In the genomic region with DNA sequence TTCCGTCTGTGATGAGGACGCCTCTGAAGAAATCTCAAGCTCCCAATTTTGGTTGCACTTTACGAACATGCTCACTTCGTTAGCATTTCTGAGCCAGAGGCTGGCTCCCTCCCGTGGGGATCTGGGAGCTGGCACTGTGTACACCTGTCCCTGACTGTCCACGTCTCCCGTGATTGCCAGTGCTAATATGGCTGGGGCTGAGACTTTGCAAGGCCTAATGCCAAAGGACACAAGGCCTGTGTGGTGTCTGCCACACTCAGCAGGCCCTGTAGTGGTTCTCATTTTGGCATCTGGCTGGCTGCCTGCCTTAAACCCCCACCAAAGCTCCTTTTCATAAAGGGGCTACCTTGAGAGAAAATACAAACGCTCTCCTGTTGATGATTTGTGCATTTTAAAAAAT, we compare ENCODE assay signal across 24 mouse cellular contexts. TPM values are rescaled to one million over a fixed set of nuclear protein-coding genes. Genes with fewer than 3 reads are reported as not detected.
DNase-seq lines count a peak whose midpoint lies in the region; ATAC-seq and TF ChIP-seq lines count a peak whose summit lies in the region.
"Had no signal": no experiment of that assay in that cellular context is flagged by ENCODE, and none has a peak within 500 bp of the region (broad histone marks: within the 10 kb centered on the region; RNA-seq: fewer than 3 reads in every experiment).

No protein-coding gene starts in this region.

- H3K27me3 ChIP-seq in heart, embryonic 12.5 days (replicated peaks), result no peaks in the 10 kb centered on the region
- no peaks in the 10 kb centered on the region for H3K27me3 ChIP-seq in heart, postnatal 0 days (ENCODE audit: control insufficient read depth, insufficient read depth, low read length)
- no peaks in the 10 kb centered on the region for H3K27me3 ChIP-seq in heart, embryonic 10.5 days (ENCODE audit: insufficient read depth, poor library complexity, severe bottlenecking)
- H3K27me3 ChIP-seq in myocyte (ENCODE audit: control insufficient read depth, insufficient read depth, insufficient read length), result no peaks in the 10 kb centered on the region
- H3K27me3 ChIP-seq: forebrain, embryonic 13.5 days; hindbrain, embryonic 12.5 days; hindbrain, embryonic 15.5 days had no signal

- no peak overlapping the region for H3K4me2 ChIP-seq in heart, embryonic 12.5 days
- H3K4me2 ChIP-seq in heart, postnatal 0 days (ENCODE audit: low read depth, low read length), result no peak overlapping the region
- H3K4me2 ChIP-seq in myocyte (ENCODE audit: low read depth), result no peak overlapping the region
- H3K4me2 ChIP-seq: forebrain, embryonic 13.5 days; hindbrain, embryonic 12.5 days; hindbrain, embryonic 15.5 days had no signal

- H3K4me1 ChIP-seq in heart, embryonic 12.5 days (replicated peaks), result peaks cover 5% of the 10 kb centered on the region
- H3K4me1 ChIP-seq in heart, postnatal 0 days (ENCODE audit: control insufficient read depth, insufficient read depth), result peaks cover 10% of the 10 kb centered on the region
- peaks cover 9% of the 10 kb centered on the region; the same call in 1 of the 2 replicates for H3K4me1 ChIP-seq in heart, embryonic 10.5 days
- H3K4me1 ChIP-seq: forebrain, embryonic 13.5 days had no signal

- DNase-seq in adrenal gland, postnatal 10 days, result peak; percentile 45
- no peak for DNase-seq in adrenal gland, postnatal 36 days
- DNase-seq in heart, adult 11 months, result peak; percentile 91
- DNase-seq in heart, postnatal 0 days (ENCODE audit: low spot score), result no peak
- DNase-seq in heart, embryonic 10.5 days (ENCODE audit: low spot score), result no peak
- DNase-seq in ovary, adult 18-20 months (ENCODE audit: low spot score), result no peak
- DNase-seq: adrenal gland, adult 8-10 months; cerebellum, adult 11 months; cerebellum, adult 2 months; cerebellum, adult 9-11 months; cerebellum, postnatal 25 days; gastrocnemius, postnatal 14 days had no signal

- no peaks in the 10 kb centered on the region for H3K79me2 ChIP-seq in myocyte (ENCODE audit: control insufficient read depth, insufficient read depth)

- no peak overlapping the region for H3K9ac ChIP-seq in heart, embryonic 12.5 days
- no peak overlapping the region for H3K9ac ChIP-seq in heart, postnatal 0 days (replicated peaks; ENCODE audit: low read depth, low read length)
- H3K9ac ChIP-seq: forebrain, embryonic 13.5 days; hindbrain, embryonic 12.5 days; hindbrain, embryonic 15.5 days had no signal

- no peak for ATAC-seq in heart, embryonic 12.5 days (ENCODE audit: insufficient number of reproducible peaks, low FRiP score)
- ATAC-seq in heart, postnatal 0 days (ENCODE audit: insufficient read depth, low read depth), result 0 out of 2 replicates have a peak, but pooled peaks have one; percentile 37
- ATAC-seq: activated CD4-positive, CD25-positive, alpha-beta regulatory T cell, adult 4 months; forebrain, embryonic 13.5 days; forebrain, embryonic 16.5 days; intestine, postnatal 0 days had no signal

- H3ac ChIP-seq in myocyte (ENCODE audit: control insufficient read depth, insufficient read length), result no peak overlapping the region

- no peak overlapping the region for H3K27ac ChIP-seq in heart, embryonic 12.5 days (ENCODE audit: poor library complexity, severe bottlenecking)
- peak overlapping the region; percentile 28 for H3K27ac ChIP-seq in heart, postnatal 0 days (ENCODE audit: low read depth)
- H3K27ac ChIP-seq in heart, embryonic 10.5 days, result no peak overlapping the region
- H3K27ac ChIP-seq: forebrain, embryonic 10.5 days; forebrain, embryonic 13.5 days; hindbrain, embryonic 12.5 days; hindbrain, embryonic 15.5 days had no signal

- no peak for TF ChIP-seq CTCF in heart, postnatal 0 days (IDR thresholded peaks at IDR 0.05; ENCODE audit: low read depth)

- H3K4me3 ChIP-seq in heart, embryonic 12.5 days, result no peak overlapping the region
- H3K4me3 ChIP-seq in heart, postnatal 0 days (ENCODE audit: low read depth, low read length), result no peak overlapping the region
- no peak overlapping the region for H3K4me3 ChIP-seq in heart, embryonic 10.5 days
- no peak overlapping the region for H3K4me3 ChIP-seq in myocyte
- H3K4me3 ChIP-seq: forebrain, embryonic 10.5 days; forebrain, embryonic 13.5 days; hindbrain, embryonic 12.5 days; hindbrain, embryonic 15.5 days had no signal

- H3K36me3 ChIP-seq in heart, embryonic 12.5 days, result peaks cover 17% of the 10 kb centered on the region
- peaks cover 19% of the 10 kb centered on the region for H3K36me3 ChIP-seq in heart, postnatal 0 days (replicated peaks; ENCODE audit: control insufficient read depth, insufficient read depth, low read length)
- H3K36me3 ChIP-seq in heart, embryonic 10.5 days, result peaks cover 12% of the 10 kb centered on the region
- peaks cover 17% of the 10 kb centered on the region for H3K36me3 ChIP-seq in myocyte (ENCODE audit: control insufficient read depth, insufficient read depth)

- WGBS in heart, embryonic 12.5 days, result 86% methylated on average over 8 of the region's 8 CpGs
- 71% methylated on average over 8 of the region's 8 CpGs for WGBS in heart, postnatal 0 days
- 84% methylated on average over 8 of the region's 8 CpGs for WGBS in heart, embryonic 10.5 days

- TF ChIP-seq POLR2A in myocyte (IDR thresholded peaks at IDR 0.05; ENCODE audit: insufficient read length, low read depth), result no peak

- no peaks in the 10 kb centered on the region for H3K9me3 ChIP-seq in heart, embryonic 12.5 days (replicated peaks)
- H3K9me3 ChIP-seq in heart, postnatal 0 days (replicated peaks; ENCODE audit: control insufficient read depth, low read length), result no peaks in the 10 kb centered on the region
- no peaks in the 10 kb centered on the region for H3K9me3 ChIP-seq in heart, embryonic 10.5 days
- H3K9me3 ChIP-seq: forebrain, embryonic 10.5 days; forebrain, embryonic 13.5 days; hindbrain, embryonic 12.5 days; hindbrain, embryonic 15.5 days had no signal

- no peak for TF ChIP-seq EP300 in heart, postnatal 0 days (IDR thresholded peaks at IDR 0.05; ENCODE audit: low read depth)

TF ChIP-seq in myocyte, 11 proteins besides CTCF, POLR2A, EP300 and RAD21:
- TF ChIP-seq REST (IDR thresholded peaks at IDR 0.05; ENCODE audit: insufficient read depth, insufficient read length) (no peak), MYOG (IDR thresholded peaks at IDR 0.05; ENCODE audit: control insufficient read depth in 1 of 3, insufficient read depth in 1 of 3, insufficient read length in 2 of 3, low read depth in 2 of 3) (peak in 1 of 3 experiments; percentile 8), POLR2AphosphoS2 (IDR thresholded peaks at IDR 0.05; ENCODE audit: insufficient read length, low read depth) (no peak), TCF3 (IDR thresholded peaks at IDR 0.05; ENCODE audit: insufficient read length, low read depth) (no peak), MAX (IDR thresholded peaks at IDR 0.05; ENCODE audit: low read depth) (no peak), MYOD1 (IDR thresholded peaks at IDR 0.05; ENCODE audit: control insufficient read depth in 1 of 3, insufficient read length in 2 of 3, low read depth in 2 of 3) (peak in 2 of 3 experiments; percentile 39 to 51), SRF (IDR thresholded peaks at IDR 0.05; ENCODE audit: control insufficient read depth, insufficient read length, low read depth) (no peak), USF1 (IDR thresholded peaks at IDR 0.05; ENCODE audit: low read depth) (no peak), TCF12 (IDR thresholded peaks at IDR 0.05; ENCODE audit: insufficient read depth, poor library complexity, severe bottlenecking) (no peak), CEBPB (IDR thresholded peaks at IDR 0.05; ENCODE audit: insufficient read depth, poor library complexity, severe bottlenecking) (no peak), E2F4 (IDR thresholded peaks at IDR 0.05; ENCODE audit: insufficient read depth) (no peak)

RNA-seq across cellular contexts. Expression of gene Rnf141, which starts 33.3 kb away (rescaled TPM):
- total RNA-seq in adrenal gland, postnatal 10 days (2021), result 10 to 100 TPM; 43.2 to 45.4 TPM
- total RNA-seq in adrenal gland, postnatal 36 days (2021), result 10 to 100 TPM; 46.8 to 76.2 TPM
- polyA plus RNA-seq in heart, embryonic 12.5 days (2016; fragmentation: Nextera tagmentation; extraction: Ambion mirVana), result 35.5 and 37.9 TPM in 2 replicates
- total RNA-seq in heart, postnatal 0 days (2014; rRNA removed; ENCODE audit: low replicate concordance), result 59.9 and 144 TPM in 2 replicates
- 22.7 and 26.4 TPM in 2 replicates for polyA plus RNA-seq in heart, postnatal 0 days (2015; fragmentation: Nextera tagmentation; extraction: Ambion mirVana)
- 29.3 and 31.6 TPM in 2 replicates for polyA plus RNA-seq in heart, embryonic 10.5 days (2016; fragmentation: Nextera tagmentation; extraction: Ambion mirVana)
- 12.3 TPM for polyA plus RNA-seq in myocyte (2012; fragmentation: generic; extraction: Trizol)

RNA-seq across cellular contexts. Expression of gene Ampd3, which starts 43.0 kb away (rescaled TPM):
- total RNA-seq in adrenal gland, postnatal 10 days (2021), result 10 to 100 TPM; 16.7 to 22.7 TPM
- total RNA-seq in adrenal gland, postnatal 36 days (2021), result 10 to 100 TPM; 13.9 to 14.7 TPM
- polyA plus RNA-seq in heart, embryonic 12.5 days (2016; fragmentation: Nextera tagmentation; extraction: Ambion mirVana), result 8.2 and 9.4 TPM in 2 replicates
- 12.2 and 19.7 TPM in 2 replicates for total RNA-seq in heart, postnatal 0 days (2014; rRNA removed; ENCODE audit: low replicate concordance)
- 12.8 and 15.6 TPM in 2 replicates for polyA plus RNA-seq in heart, postnatal 0 days (2015; fragmentation: Nextera tagmentation; extraction: Ambion mirVana)
- polyA plus RNA-seq in heart, embryonic 10.5 days (2016; fragmentation: Nextera tagmentation; extraction: Ambion mirVana), result 4.9 and 5.7 TPM in 2 replicates
- 8.2 TPM for polyA plus RNA-seq in myocyte (2012; fragmentation: generic; extraction: Trizol)

RNA-seq across cellular contexts. Expression of gene Lyve1, which starts 52.0 kb away (rescaled TPM):
- total RNA-seq in adrenal gland, postnatal 10 days (2021), result 10 to 100 TPM; 15.1 to 20.6 TPM
- total RNA-seq in adrenal gland, postnatal 36 days (2021), result 10 to 100 TPM in 1 of 2 experiments, 1 to 10 TPM in 1; 7.2 to 15.7 TPM
- 3.2 and 3.6 TPM in 2 replicates for polyA plus RNA-seq in heart, embryonic 12.5 days (2016; fragmentation: Nextera tagmentation; extraction: Ambion mirVana)
- total RNA-seq in heart, postnatal 0 days (2014; rRNA removed; ENCODE audit: low replicate concordance), result 38.9 and 56.7 TPM in 2 replicates
- 13.8 and 15.2 TPM in 2 replicates for polyA plus RNA-seq in heart, postnatal 0 days (2015; fragmentation: Nextera tagmentation; extraction: Ambion mirVana)
- 1.6 and 3.6 TPM in 2 replicates for polyA plus RNA-seq in heart, embryonic 10.5 days (2016; fragmentation: Nextera tagmentation; extraction: Ambion mirVana)
- not detected for polyA plus RNA-seq in myocyte (2012; fragmentation: generic; extraction: Trizol)
- total RNA-seq: common myeloid progenitor, adult 5-6 weeks; ES-E14; hematopoietic stem cell, adult 5-6 weeks had no signal
- polyA plus RNA-seq: activated CD4-positive, CD25-positive, alpha-beta regulatory T cell, adult 4 months had no signal

Comparison
In these comparisons a context has a peak if more than half of its experiments do, and no peak if none do; other contexts are left out.
1. DNase-seq: peak in adrenal gland, postnatal 10 days (single experiment) and heart, adult 11 months (single experiment); none in adrenal gland, postnatal 36 days (0 of 2), heart, postnatal 0 days (single experiment), heart, embryonic 10.5 days (single experiment) and ovary, adult 18-20 months (single experiment).